Mouse (Mus musculus): Measurements from ENCODE around the gene Zfp36l1.

Gene Zfp36l1

GRCm38 (mm10) chr12:80130558-80131358 lies 17.9 kb upstream of the Zfp36l1 start:
- peak; percentile 60 to 80 for DNase-seq

GRCm38 (mm10) chr12:80129531-80129930 lies 16.7 kb upstream of the Zfp36l1 start:
- peak; percentile 53 for DNase-seq

GRCm38 (mm10) chr12:80127191-80127762 lies 14.5 kb upstream of the Zfp36l1 start:
- DNase-seq: peak in 1 of 2 experiments; percentile 36

- no peak for DNase-seq
These were observed 12.5 kb upstream of the Zfp36l1 start for GRCm38 (mm10) chr12:80125316-80125715.

- no peak for DNase-seq
These were observed 11.9 kb upstream of the Zfp36l1 start for GRCm38 (mm10) chr12:80124756-80125155.

- DNase-seq: peak in 1 of 2 experiments; percentile 53
These were observed 11.4 kb upstream of the Zfp36l1 start for GRCm38 (mm10) chr12:80124211-80124610.

GRCm38 (mm10) chr12:80123227-80123803 lies 10.5 kb upstream of the Zfp36l1 start:
- DNase-seq: peak; percentile 25 to 56

GRCm38 (mm10) chr12:80121438-80121837 lies 8.6 kb upstream of the Zfp36l1 start:
- no peak for DNase-seq

- no peak for DNase-seq
These were observed 5.8 kb upstream of the Zfp36l1 start for GRCm38 (mm10) chr12:80118588-80118987.

GRCm38 (mm10) chr12:80116206-80117112 lies 3.6 kb upstream of the Zfp36l1 start:
- DNase-seq: no peak

- DNase-seq: no peak
These were observed 3.0 kb upstream of the Zfp36l1 start for GRCm38 (mm10) chr12:80115863-80116194.

- DNase-seq: peak; percentile 85 to 96
These were observed 2.5 kb upstream of the Zfp36l1 start for GRCm38 (mm10) chr12:80115142-80115862.

GRCm38 (mm10) chr12:80114892-80115141 lies 2.0 kb upstream of the Zfp36l1 start:
- no peak for DNase-seq

- peak; percentile 85 to 94 for DNase-seq
These were observed 1.4 kb upstream of the Zfp36l1 start for GRCm38 (mm10) chr12:80114031-80114891.

GRCm38 (mm10) chr12:80113586-80114021 lies 791 bp upstream of the Zfp36l1 start:
- DNase-seq: peak; percentile 72 to 84

GRCm38 (mm10) chr12:80112071-80112660 lies 647 bp downstream of the Zfp36l1 start:
- DNase-seq: peak; percentile 30 to 48

- DNase-seq: peak; percentile 55 to 65
These were observed 1.4 kb downstream of the Zfp36l1 start for GRCm38 (mm10) chr12:80111131-80112070.

GRCm38 (mm10) chr12:80110546-80110870 lies 2.3 kb downstream of the Zfp36l1 start:
- DNase-seq: no peak

- DNase-seq: peak; percentile 50 to 72
These were observed 2.9 kb downstream of the Zfp36l1 start for GRCm38 (mm10) chr12:80109753-80110545.

Data from kidney, postnatal 25 days (tissue).